Mouse (Mus musculus): ENCODE data around the gene Gm26661. TPM values are rescaled to one million over a fixed set of nuclear protein-coding genes. Genes with fewer than 3 reads are reported as not detected.

The Gm26661 gene
- not detected in 2 replicates for polyA plus RNA-seq (2015; fragmentation: Nextera tagmentation; extraction: Ambion mirVana)

DNA sequence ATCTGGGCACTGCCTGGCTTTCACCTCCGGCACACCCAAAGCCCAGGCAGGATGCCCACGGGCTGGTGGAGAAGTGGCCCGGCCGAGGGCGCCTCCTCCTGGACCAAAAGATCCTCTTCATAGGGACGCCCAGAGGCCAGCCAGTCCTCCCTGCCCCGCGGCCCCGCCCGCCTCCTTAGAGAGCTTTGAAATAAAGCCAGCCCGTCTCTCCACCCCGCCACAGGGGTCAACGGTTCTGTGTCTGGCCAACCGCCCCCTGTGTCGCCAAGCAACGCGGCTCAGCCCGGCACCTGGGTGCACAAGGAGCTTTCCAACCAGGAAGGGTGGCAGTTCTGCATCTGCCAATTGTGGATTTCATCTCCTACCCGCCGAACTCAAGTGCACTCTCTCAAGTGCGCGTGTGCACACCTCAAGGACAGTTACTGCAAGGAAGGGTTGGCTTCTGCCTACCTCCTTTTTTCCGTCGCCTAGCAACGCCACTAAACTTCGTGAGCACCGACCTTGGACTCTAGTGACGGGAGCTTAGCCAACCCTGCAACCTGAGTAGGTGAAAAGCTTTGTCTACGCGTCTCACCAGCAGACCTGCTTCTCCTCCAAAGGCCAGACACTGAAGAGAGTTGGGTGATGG, at the start of gene Gm26661:
Gene Gm26661 (plus strand): TSS at position 56 of the 628 bp plus-strand sequence.
- peak; percentile 45 for DNase-seq

DNA sequence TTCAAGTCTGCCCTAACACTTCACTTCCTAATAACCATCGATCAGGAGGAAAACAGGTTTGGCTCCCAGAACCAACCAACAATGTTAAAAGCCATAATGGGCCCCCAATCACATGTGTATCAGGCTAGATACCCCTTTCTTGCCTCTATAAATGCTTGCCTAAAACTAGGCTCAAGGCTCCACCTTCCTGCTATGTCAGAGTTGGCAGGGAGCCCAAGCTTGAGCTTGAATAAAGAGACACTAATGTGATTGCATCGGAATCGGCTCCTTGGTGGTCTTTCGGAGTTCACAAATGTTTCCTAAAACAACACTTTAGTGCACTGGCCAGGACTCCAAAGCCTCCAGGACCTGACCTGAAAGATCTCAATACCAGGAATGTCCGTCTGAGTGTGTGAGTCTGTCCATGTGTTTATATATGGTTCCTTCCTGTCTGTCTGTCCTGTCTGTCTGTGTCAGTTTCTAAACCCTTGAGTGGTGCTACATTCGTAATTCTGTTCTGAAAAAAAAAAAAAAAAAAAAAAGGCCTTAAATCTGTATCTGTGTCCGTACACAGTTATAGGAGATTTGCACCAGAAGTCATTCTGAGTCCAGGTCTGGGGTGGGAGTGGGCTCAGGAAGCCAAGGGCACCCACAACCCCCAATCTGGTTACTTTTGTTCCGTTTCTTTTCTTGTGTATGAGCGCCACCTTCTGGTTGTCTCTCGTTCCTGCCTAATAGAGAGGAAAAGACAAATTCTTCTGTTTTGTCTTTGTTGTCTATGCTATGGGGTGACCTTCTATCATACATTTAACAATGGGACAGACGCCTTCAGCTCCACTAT, 42.2 kb upstream of the Gm26661 start:
- Histone ChIP-seq H3K4me2 (ENCODE audit: low read depth, low read length) (no peak overlapping the region), H3K36me3 (replicated peaks; ENCODE audit: insufficient read depth, low read length) (no peaks in the 10 kb centered on the region), H3K27ac (ENCODE audit: low read depth) (no peak overlapping the region), H3K4me1 (ENCODE audit: insufficient read depth) (no peaks in the 10 kb centered on the region), H3K9ac (replicated peaks) (no peak overlapping the region), H3K4me3 (ENCODE audit: low read depth, low read length) (no peak overlapping the region), H3K27me3 (ENCODE audit: insufficient read depth, low read length) (no peaks in the 10 kb centered on the region), H3K9me3 (ENCODE audit: low read length) (no peaks in the 10 kb centered on the region)
- 36% methylated on average over 11 of the region's 11 CpGs for WGBS (ENCODE audit: insufficient replicate concordance)
- DNase-seq (peak; percentile 41), ATAC-seq (no peak)
- TF ChIP-seq CTCF (IDR thresholded peaks at IDR 0.05; ENCODE audit: low read depth), result peak; percentile 73
- no peak for TF ChIP-seq EP300 (IDR thresholded peaks at IDR 0.05; ENCODE audit: low read depth)

More for the DNA sequence above, at the start of gene Gm26661:
- no peak within 1 kb of the TSS for H3K9ac ChIP-seq (replicated peaks)
- peak; percentile 31 for ATAC-seq
- WGBS (ENCODE audit: insufficient replicate concordance), result 5% methylated on average over 30 of the region's 30 CpGs
- peaks cover 12% of the 10 kb centered on the region for H3K27me3 ChIP-seq (ENCODE audit: insufficient read depth, low read length)
- H3K27ac ChIP-seq (ENCODE audit: low read depth), result no peak within 1 kb of the TSS
- H3K9me3 ChIP-seq (ENCODE audit: low read length), result no peaks in the 10 kb centered on the region
- H3K36me3 ChIP-seq (replicated peaks; ENCODE audit: insufficient read depth, low read length), result no peaks in the 10 kb centered on the region
- H3K4me1 ChIP-seq (ENCODE audit: insufficient read depth), result peaks cover 7% of the 10 kb centered on the region
- H3K4me3 ChIP-seq (ENCODE audit: low read depth, low read length), result peak within 1 kb of the TSS; percentile 27
- H3K4me2 ChIP-seq (ENCODE audit: low read depth, low read length), result peak within 1 kb of the TSS; percentile 62
- TF ChIP-seq CTCF (IDR thresholded peaks at IDR 0.05; ENCODE audit: low read depth) (peak; percentile 35), EP300 (IDR thresholded peaks at IDR 0.05; ENCODE audit: low read depth) (no peak)

DNA sequence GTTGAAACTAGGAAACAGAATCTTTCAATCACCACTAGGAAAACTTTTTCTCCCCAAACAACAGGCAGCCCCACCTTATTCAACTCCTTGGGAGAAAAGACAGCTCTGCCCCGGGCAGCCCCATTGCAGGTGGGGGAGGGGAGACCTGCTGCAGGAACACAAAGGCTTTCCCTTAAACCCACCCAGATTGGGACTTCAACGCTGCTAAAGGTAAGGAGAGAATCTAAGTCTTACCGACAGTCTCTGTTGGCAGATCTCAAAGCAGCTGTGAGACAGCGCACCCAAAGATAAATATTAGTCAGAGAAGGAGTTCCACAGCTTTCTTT, 41.7 kb upstream of the Gm26661 start:
- no peaks in the 10 kb centered on the region for H3K36me3 ChIP-seq (replicated peaks; ENCODE audit: insufficient read depth, low read length)
- H3K4me1 ChIP-seq (ENCODE audit: insufficient read depth), result no peaks in the 10 kb centered on the region
- TF ChIP-seq EP300 (IDR thresholded peaks at IDR 0.05; ENCODE audit: low read depth), result no peak
- TF ChIP-seq CTCF (IDR thresholded peaks at IDR 0.05; ENCODE audit: low read depth), result no peak
- H3K9ac ChIP-seq (replicated peaks), result no peak overlapping the region
- H3K4me3 ChIP-seq (ENCODE audit: low read depth, low read length), result no peak overlapping the region
- no peak for ATAC-seq
- no peak overlapping the region; the same call in 1 of the 2 replicates for H3K4me2 ChIP-seq (ENCODE audit: low read depth, low read length)
- H3K27ac ChIP-seq (ENCODE audit: low read depth), result no peak overlapping the region
- DNase-seq, result no peak
- no peaks in the 10 kb centered on the region for H3K9me3 ChIP-seq (ENCODE audit: low read length)
- H3K27me3 ChIP-seq (ENCODE audit: insufficient read depth, low read length), result no peaks in the 10 kb centered on the region
- 23% methylated on average over 4 of the region's 4 CpGs for WGBS (ENCODE audit: insufficient replicate concordance)

DNA sequence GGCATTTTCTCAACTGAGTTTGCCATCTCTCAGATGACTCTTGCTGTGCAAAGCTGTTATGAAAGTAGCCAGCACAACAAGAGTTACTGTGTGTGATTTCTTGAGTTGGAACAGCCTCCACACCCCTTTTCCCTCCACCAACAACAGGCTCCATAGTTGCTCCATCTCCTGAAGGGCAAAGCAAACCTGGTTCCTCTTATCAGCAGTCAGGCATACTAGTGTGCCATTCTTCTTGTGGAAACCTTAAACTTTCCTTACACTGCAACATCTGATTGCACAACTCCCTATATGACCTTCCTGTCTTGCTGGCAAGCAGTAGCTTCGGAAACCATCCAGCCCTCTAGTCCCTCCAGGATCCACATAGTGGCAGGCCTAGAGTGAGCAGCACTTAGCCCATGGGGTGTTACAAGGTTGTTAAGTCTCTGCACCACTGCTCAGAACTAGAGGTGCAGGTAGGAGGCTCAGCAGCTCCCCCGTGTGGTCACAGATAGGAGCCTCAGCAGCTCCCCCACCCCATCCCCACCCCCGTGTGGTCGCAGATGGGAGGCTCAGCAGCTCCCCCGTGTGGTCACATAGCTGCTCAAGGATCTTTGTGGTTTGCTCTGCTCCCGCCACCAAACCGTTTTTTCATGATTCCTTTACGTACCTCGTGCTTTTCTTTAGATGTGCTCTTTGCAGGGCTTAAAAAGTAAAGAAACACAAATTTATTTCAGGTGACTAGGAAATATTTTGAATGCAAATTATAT, 25.6 kb upstream of the Gm26661 start:
- no peaks in the 10 kb centered on the region for H3K36me3 ChIP-seq (replicated peaks; ENCODE audit: insufficient read depth, low read length)
- TF ChIP-seq CTCF (IDR thresholded peaks at IDR 0.05; ENCODE audit: low read depth) (peak; percentile 86), EP300 (IDR thresholded peaks at IDR 0.05; ENCODE audit: low read depth) (no peak)

DNA sequence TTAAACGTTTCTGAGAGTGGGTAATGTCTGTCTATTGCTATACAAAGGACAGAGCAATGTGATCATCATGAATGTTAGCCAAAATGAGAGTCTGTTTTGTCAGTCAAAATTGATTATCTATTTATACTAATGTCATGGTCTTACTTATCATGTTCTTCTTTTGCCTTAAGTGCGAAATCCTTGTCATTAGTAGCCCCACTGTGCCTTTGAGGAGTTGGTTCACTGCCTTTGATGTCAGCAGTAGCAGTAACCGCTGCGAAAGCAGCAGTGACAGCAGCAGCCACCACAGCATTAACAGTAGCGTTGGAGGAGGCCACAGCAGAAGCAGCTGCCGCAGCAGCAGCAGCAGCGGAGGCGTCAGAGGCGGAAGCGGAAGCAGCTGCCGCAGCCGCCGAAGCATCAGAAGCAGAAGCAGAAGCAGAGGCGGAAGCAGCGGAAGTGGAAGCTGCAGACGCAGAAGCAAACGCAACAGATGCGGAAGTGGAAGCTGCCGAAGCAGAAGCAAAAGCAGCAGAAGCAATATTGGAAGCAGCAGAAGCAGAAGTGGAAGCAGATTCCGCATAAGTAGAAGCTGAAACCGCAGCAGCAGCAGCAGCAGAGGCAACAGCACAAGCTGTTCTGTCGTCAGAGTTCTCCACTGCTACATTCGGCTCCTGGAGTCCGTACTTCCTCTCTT, 17.5 kb upstream of the Gm26661 start:
- 24% methylated on average over 24 of the region's 24 CpGs for WGBS (ENCODE audit: insufficient replicate concordance)
- H3K9ac ChIP-seq (replicated peaks), result peak overlapping the region; percentile 44; the same call in 1 of the 2 replicates
- H3K4me1 ChIP-seq (ENCODE audit: insufficient read depth), result no peaks in the 10 kb centered on the region
- DNase-seq (peak; percentile 77), ATAC-seq (peak; percentile 78)
- peak overlapping the region; percentile 68 for H3K4me2 ChIP-seq (ENCODE audit: low read depth, low read length)
- H3K4me3 ChIP-seq (ENCODE audit: low read depth, low read length), result peak overlapping the region; percentile 53
- no peaks in the 10 kb centered on the region for H3K9me3 ChIP-seq (ENCODE audit: low read length)
- no peaks in the 10 kb centered on the region for H3K27me3 ChIP-seq (ENCODE audit: insufficient read depth, low read length)
- TF ChIP-seq CTCF (IDR thresholded peaks at IDR 0.05; ENCODE audit: low read depth) (no peak), EP300 (IDR thresholded peaks at IDR 0.05; ENCODE audit: low read depth) (no peak)
- peak overlapping the region; percentile 44; the same call in 1 of the 2 replicates for H3K27ac ChIP-seq (ENCODE audit: low read depth)
- H3K36me3 ChIP-seq (replicated peaks; ENCODE audit: insufficient read depth, low read length), result no peaks in the 10 kb centered on the region

More for the DNA sequence above, 25.6 kb upstream of the Gm26661 start:
- Histone ChIP-seq H3K9ac (replicated peaks) (no peak overlapping the region), H3K27ac (ENCODE audit: low read depth) (no peak overlapping the region), H3K4me2 (ENCODE audit: low read depth, low read length) (no peak overlapping the region), H3K27me3 (ENCODE audit: insufficient read depth, low read length) (no peaks in the 10 kb centered on the region), H3K9me3 (ENCODE audit: low read length) (no peaks in the 10 kb centered on the region), H3K4me3 (ENCODE audit: low read depth, low read length) (no peak overlapping the region), H3K4me1 (ENCODE audit: insufficient read depth) (no peaks in the 10 kb centered on the region)
- 11% methylated on average over 9 of the region's 9 CpGs for WGBS (ENCODE audit: insufficient replicate concordance)
- DNase-seq, result peak; percentile 88
- peak; percentile 75 for ATAC-seq

All from liver, postnatal 0 days (tissue).